Mouse (Mus musculus): ENCODE measurements around the gene A930009A15Rik. TPM values are rescaled to one million over a fixed set of nuclear protein-coding genes. Genes with fewer than 3 reads are reported as not detected.
A peak's percentile ranks its signal among the peaks of the same experiment; 100 is the strongest.

Gene A930009A15Rik
- polyA plus RNA-seq, 1 experiment from 2014 or later = 0.69 TPM

GRCm38 (mm10) chr10:115623481-115623880 lies 53.7 kb downstream of the A930009A15Rik start:
- 86% methylated on average over 7 of the region's 7 CpGs for WGBS
- H3K9me3 ChIP-seq = no peaks in the 10 kb centered on the region
- ATAC-seq = no peak

GRCm38 (mm10) chr10:115623956-115624671 lies 54.3 kb downstream of the A930009A15Rik start:
- Histone ChIP-seq H3K4me2 (replicated peaks) (peak overlapping the region; percentile 28), H3K27me3 (peaks cover 2% of the 10 kb centered on the region; the same call in 1 of the 2 replicates), H3K36me3 (no peaks in the 10 kb centered on the region), H3K9me3 (no peaks in the 10 kb centered on the region), H3K9ac (replicated peaks) (no peak overlapping the region), H3K4me1 (replicated peaks) (0 out of 2 replicates have a peak, but pooled peaks cover 6% of the 10 kb centered on the region), H3K27ac (no peak overlapping the region), H3K4me3 (replicated peaks) (no peak overlapping the region)
- ATAC-seq = peak; percentile 82
- WGBS = 28% methylated on average over 15 of the region's 15 CpGs

More at GRCm38 (mm10) chr10:115623481-115623880, 53.7 kb downstream of the A930009A15Rik start:
- peaks cover 2% of the 10 kb centered on the region; the same call in 1 of the 2 replicates for H3K27me3 ChIP-seq
- no peaks in the 10 kb centered on the region for H3K36me3 ChIP-seq
- no peak overlapping the region for H3K4me2 ChIP-seq (replicated peaks)
- no peak overlapping the region for H3K9ac ChIP-seq (replicated peaks)
- H3K4me3 ChIP-seq (replicated peaks) = no peak overlapping the region
- no peak overlapping the region for H3K27ac ChIP-seq
- peaks cover 6% of the 10 kb centered on the region; the same call in 1 of the 2 replicates for H3K4me1 ChIP-seq (replicated peaks)

- Histone ChIP-seq H3K9ac (replicated peaks) (no peak overlapping the region), H3K4me3 (replicated peaks) (no peak overlapping the region), H3K4me1 (replicated peaks) (0 out of 2 replicates have a peak, but pooled peaks cover 6% of the 10 kb centered on the region), H3K27ac (no peak overlapping the region), H3K9me3 (no peaks in the 10 kb centered on the region), H3K4me2 (replicated peaks) (no peak overlapping the region), H3K36me3 (no peaks in the 10 kb centered on the region), H3K27me3 (no peaks in the 10 kb centered on the region)
- WGBS = 93% methylated on average over 2 of the region's 2 CpGs
- ATAC-seq = 0 out of 2 replicates have a peak, but pooled peaks have one; percentile 10
These were observed 55.2 kb downstream of the A930009A15Rik start for GRCm38 (mm10) chr10:115624957-115625356.

GRCm38 (mm10) chr10:115626678-115627077 lies 56.9 kb downstream of the A930009A15Rik start:
- Histone ChIP-seq H3K4me3 (replicated peaks) (no peak overlapping the region), H3K36me3 (no peaks in the 10 kb centered on the region), H3K27me3 (no peaks in the 10 kb centered on the region), H3K4me2 (replicated peaks) (no peak overlapping the region), H3K9me3 (no peaks in the 10 kb centered on the region), H3K27ac (no peak overlapping the region), H3K9ac (replicated peaks) (no peak overlapping the region), H3K4me1 (replicated peaks) (0 out of 2 replicates have a peak, but pooled peaks cover 6% of the 10 kb centered on the region)
- WGBS = 91% methylated on average over 6 of the region's 6 CpGs
- ATAC-seq = no peak

Other genes starting within 250 kb of the A930009A15Rik start
- 41.9 and 43.4 TPM in 2 replicates for gene Tmem19, start 207.5 kb upstream of the A930009A15Rik start, polyA plus RNA-seq (2015; fragmentation: Nextera tagmentation; extraction: Ambion mirVana)
- 30.2 and 36.1 TPM in 2 replicates for gene Thap2, start 185.5 kb upstream of the A930009A15Rik start, polyA plus RNA-seq (2015; fragmentation: Nextera tagmentation; extraction: Ambion mirVana)
- 21.4 and 24.6 TPM in 2 replicates for gene Zfc3h1, start 185.0 kb upstream of the A930009A15Rik start, polyA plus RNA-seq (2015; fragmentation: Nextera tagmentation; extraction: Ambion mirVana)
- gene Lgr5, start 17.8 kb downstream of the A930009A15Rik start, polyA plus RNA-seq (2015; fragmentation: Nextera tagmentation; extraction: Ambion mirVana) = 2.2 and 2.9 TPM in 2 replicates
- 0.24 and 0.30 TPM in 2 replicates for gene Tspan8, start 246.8 kb downstream of the A930009A15Rik start, polyA plus RNA-seq (2015; fragmentation: Nextera tagmentation; extraction: Ambion mirVana)

All from midbrain, embryonic 13.5 days (tissue).